ENCODE assay signal across 1 mouse cellular context in the genomic region with DNA sequence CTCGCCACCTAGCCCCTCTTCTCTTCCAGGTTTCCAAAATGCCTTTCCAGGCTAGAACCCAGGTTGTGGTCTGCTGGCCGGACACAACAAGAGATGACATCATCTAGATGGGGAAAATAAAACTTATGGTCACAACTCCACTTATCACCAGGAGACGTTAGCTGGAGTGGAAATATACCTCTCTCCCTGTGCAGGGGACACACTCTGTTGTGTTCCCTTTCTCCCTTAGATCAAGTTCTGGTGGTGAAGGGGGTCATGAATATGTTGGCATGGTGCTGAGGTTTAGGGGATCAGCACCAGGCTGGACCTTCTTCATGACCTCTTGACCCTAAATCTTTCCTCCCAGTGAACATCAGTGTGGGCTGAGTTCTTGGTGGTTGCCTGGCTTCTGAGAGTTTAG.
TF ChIP-seq lines count a peak whose summit lies in the region.

No protein-coding gene starts in this region.

TF ChIP-seq in ES-E14, 5 proteins besides CTCF, POLR2A, EP300 and RAD21:
- TF ChIP-seq CHD2 (IDR thresholded peaks at IDR 0.05; ENCODE audit: low read depth, low read length), result no peak
- TF ChIP-seq ZC3H11A (IDR thresholded peaks at IDR 0.05; ENCODE audit: borderline replicate concordance, low read depth, low read length), result no peak
- TF ChIP-seq HCFC1 (IDR thresholded peaks at IDR 0.05; ENCODE audit: borderline replicate concordance, insufficient read depth, low read length), result no peak
- TF ChIP-seq ZNF384 (IDR thresholded peaks at IDR 0.05; ENCODE audit: low read depth, low read length), result no peak
- TF ChIP-seq MAFK (IDR thresholded peaks at IDR 0.05; ENCODE audit: insufficient read depth, low read depth, low read length), result no peak
